14 mouse cellular contexts compared by ENCODE assay signal in the genomic region with DNA sequence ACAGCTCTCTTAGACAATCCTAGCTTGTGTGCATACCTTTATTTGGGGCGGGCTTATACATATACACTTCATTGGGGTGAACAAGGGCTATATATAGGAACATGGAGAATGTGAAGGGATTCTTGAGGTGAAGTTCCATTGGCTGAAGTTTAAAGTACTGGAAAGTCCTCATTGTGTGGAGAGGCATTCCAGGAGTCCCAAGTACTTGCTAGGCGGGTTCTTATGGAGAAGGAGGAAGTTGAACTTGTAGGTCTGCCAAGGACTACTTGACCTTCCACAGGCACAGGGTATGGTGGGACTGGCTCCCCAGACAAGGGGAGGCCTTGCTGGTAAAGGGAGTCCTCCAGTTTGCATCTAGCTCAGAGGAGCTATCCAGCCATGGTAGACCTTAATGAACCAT.
"Had no signal": no experiment of that assay in that cellular context is flagged by ENCODE, and none has a peak within 500 bp of the region (broad histone marks: within the 10 kb centered on the region; RNA-seq: fewer than 3 reads in every experiment).

No protein-coding gene starts in this region.

- ATAC-seq: inflammation-experienced regulatory T-cells, adult 6 months; liver, embryonic 12.5 days; midbrain, embryonic 15.5 days had no signal

- H3K4me2 ChIP-seq: liver, embryonic 12.5 days; midbrain, embryonic 15.5 days; neural tube, embryonic 12.5 days had no signal

- H3K4me3 ChIP-seq: limb, embryonic 10.5 days; liver, embryonic 12.5 days; midbrain, embryonic 15.5 days; neural tube, embryonic 12.5 days had no signal

- H3K27me3 ChIP-seq: liver, embryonic 12.5 days; midbrain, embryonic 15.5 days; neural tube, embryonic 12.5 days had no signal

- H3K9me3 ChIP-seq: limb, embryonic 10.5 days; liver, embryonic 12.5 days; midbrain, embryonic 15.5 days; neural tube, embryonic 12.5 days had no signal

- H3K9ac ChIP-seq: liver, embryonic 12.5 days; midbrain, embryonic 15.5 days; neural tube, embryonic 12.5 days had no signal

- H3K36me3 ChIP-seq: limb, embryonic 10.5 days; liver, embryonic 12.5 days; midbrain, embryonic 15.5 days; neural tube, embryonic 12.5 days had no signal

- H3K27ac ChIP-seq: kidney, postnatal 0 days; limb, embryonic 10.5 days; liver, embryonic 12.5 days; midbrain, embryonic 15.5 days; neural tube, embryonic 12.5 days had no signal

- H3K4me1 ChIP-seq: limb, embryonic 10.5 days; liver, embryonic 12.5 days; midbrain, embryonic 15.5 days; neural tube, embryonic 12.5 days had no signal

- DNase-seq: kidney, adult 11 months; kidney, adult 9 months; kidney, postnatal 36 days; retina, postnatal 1 day; right cerebral cortex, postnatal 4 days; spleen, adult 18-20 months; thymus, adult 2 months; thymus, postnatal 25 days had no signal
